Mouse (Mus musculus) thymus, adult 2 months (tissue): ENCODE results near the gene Rab10. TPM values are rescaled to one million over a fixed set of nuclear protein-coding genes. Genes with fewer than 3 reads are reported as not detected.

Experiments
- DNase-seq: peaks from one replicate; pipeline ENCODE4 v3.0.0; 2021
- H3K27ac ChIP-seq: fragments of 200-500 bp; 2 replicates; pipeline ENCODE4 v1.5.1; 2012; ENCODE audit warnings: low read length, control low read depth; ENCODE audit not compliant: control insufficient read depth, insufficient read depth
- H3K27me3 ChIP-seq: fragments of 200-500 bp; 2 replicates; pipeline ENCODE4 v1.6.1; 2012; ENCODE audit warnings: mild to moderate bottlenecking, low read length, moderate library complexity, mixed read lengths; ENCODE audit not compliant: control insufficient read depth, insufficient read depth
- H3K36me3 ChIP-seq: fragments of 200-500 bp; 2 replicates; pipeline ENCODE4 v1.6.1; 2012; ENCODE audit warnings: mild to moderate bottlenecking, low read length, moderate library complexity; ENCODE audit not compliant: control insufficient read depth, insufficient read depth
- H3K4me1 ChIP-seq: fragments of 200-500 bp; replicated peaks from 2 replicates; pipeline ENCODE4 v1.6.1; 2012; ENCODE audit warnings: low read length; ENCODE audit not compliant: control insufficient read depth, insufficient read depth
- H3K4me3 ChIP-seq: fragments of 200-500 bp; 2 replicates; pipeline ENCODE4 v1.5.1; 2012; ENCODE audit warnings: mild to moderate bottlenecking, low read length, control low read depth, moderate library complexity; ENCODE audit not compliant: control insufficient read depth, insufficient read depth
- CTCF ChIP-seq: fragments of 200-500 bp; IDR thresholded peaks from 2 replicates; pipeline ENCODE4 v1.5.1; 2012; ENCODE audit warnings: mild to moderate bottlenecking, control low read depth, low read length, moderate library complexity, borderline replicate concordance; ENCODE audit not compliant: control insufficient read depth, poor library complexity, insufficient read depth; ENCODE audit errors: extremely low read depth
- POLR2A ChIP-seq: fragments of 200-500 bp; IDR thresholded peaks from 2 replicates; pipeline ENCODE4 v1.6.1; 2012; ENCODE audit warnings: mild to moderate bottlenecking, low read length, control low read depth, moderate library complexity; ENCODE audit not compliant: control insufficient read depth, poor library complexity, insufficient read depth; ENCODE audit errors: extremely low read depth
- WGBS: fragments of 180-500 bp; shearing (Covaris S2); methylation state at CpG from one replicate; pipeline ENCODE4 v1.1.7; 2018; 5-methylcytosine and 5-hydroxymethylcytosine counted together
- polyA plus RNA-seq: library from polyadenylated mRNA; depleted of rRNA; stranded (reverse); fragments of >200 nt; gene quantifications from 2 replicates; pipeline ENCODE4 v1.2.3, GENCODE M21; 2012; rRNA removed

The Rab10 gene
- polyA plus RNA-seq, 1 experiment, result 37.8 TPM

DNA sequence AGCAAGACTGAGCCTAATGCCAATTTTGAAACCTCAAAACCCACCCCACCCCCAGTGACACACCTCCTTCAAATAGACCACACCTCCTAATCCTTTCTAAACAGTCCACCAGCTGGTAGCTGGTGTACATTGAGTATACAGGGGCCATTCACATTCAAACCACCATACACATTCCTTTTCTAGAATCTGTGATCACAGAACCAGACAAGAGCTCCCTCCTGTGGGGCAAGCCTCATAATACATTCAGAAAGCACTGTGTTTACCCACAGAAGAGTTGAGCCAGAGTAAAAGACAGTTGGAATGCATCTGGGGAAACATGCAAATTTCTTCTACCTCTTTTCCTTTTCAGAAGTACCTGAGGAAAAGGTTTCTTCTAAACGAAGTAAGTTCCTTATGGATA is 100.6 kb downstream of the Rab10 start:
- TF ChIP-seq CTCF (no peak), POLR2A (no peak)
- no peaks in the 10 kb centered on the region for H3K4me1 ChIP-seq
- H3K27me3 ChIP-seq, result no peaks in the 10 kb centered on the region
- no peaks in the 10 kb centered on the region for H3K36me3 ChIP-seq
- H3K27ac ChIP-seq, result no peak overlapping the region
- WGBS, result 75% methylated on average over 1 of the region's 1 CpGs
- H3K4me3 ChIP-seq, result no peak overlapping the region
- no peak for DNase-seq

Other genes with a start within 250 kb of the Rab10 start
- 17.5 and 17.6 TPM in 2 replicates for gene Kif3c, start 55.2 kb upstream of the Rab10 start, polyA plus RNA-seq
- gene Asxl2, start 116.9 kb upstream of the Rab10 start, polyA plus RNA-seq, result 17.3 and 18.2 TPM in 2 replicates